Mouse (Mus musculus) forebrain, embryonic 12.5 days (tissue): ENCODE measurements at regions not wholly inside any gene's neighbourhood (a gene's known extent, or its start where the extent isn't known, plus 50 kb on each side); places are given as distances from the start of the nearest gene placed in this dataset.

Experiments
- ATAC-seq: fragments of 200-750 bp; cut with Nextera tagmentation; 2 replicates; pipeline ENCODE4 v1.8.0; 2017; ENCODE audit warnings: moderate TSS enrichment; ENCODE audit not compliant: low FRiP score
- H3K27ac ChIP-seq: fragments of 300-500 bp; sonication (generic); 2 replicates; pipeline ENCODE4 v1.5.1; 2016; ENCODE audit warnings: mild to moderate bottlenecking
- H3K27me3 ChIP-seq: fragments of 300-500 bp; sonication (generic); 2 replicates; pipeline ENCODE4 v1.6.1; 2016; ENCODE audit warnings: mild to moderate bottlenecking
- H3K36me3 ChIP-seq: fragments of 300-500 bp; sonication (generic); replicated peaks from 2 replicates; pipeline ENCODE4 v1.6.1; 2016; ENCODE audit warnings: mild to moderate bottlenecking
- H3K4me1 ChIP-seq: fragments of 300-500 bp; sonication (generic); 2 replicates; pipeline ENCODE4 v1.6.1; 2016
- H3K4me2 ChIP-seq: fragments of 300-500 bp; sonication (generic); 2 replicates; pipeline ENCODE4 v1.6.1; 2016; ENCODE audit warnings: mild to moderate bottlenecking, moderate library complexity
- H3K4me3 ChIP-seq: fragments of 300-500 bp; sonication (generic); replicated peaks from 2 replicates; pipeline ENCODE4 v1.5.1; 2016; ENCODE audit warnings: mild to moderate bottlenecking
- H3K9ac ChIP-seq: fragments of 300-500 bp; sonication (generic); 2 replicates; pipeline ENCODE4 v1.6.1; 2016; ENCODE audit warnings: mild to moderate bottlenecking
- H3K9me3 ChIP-seq: fragments of 300-500 bp; sonication (generic); 2 replicates; pipeline ENCODE4 v1.6.1; 2016
- WGBS: fragments of 180-500 bp; shearing (Covaris S2); methylation state at CpG from one replicate; pipeline ENCODE4 v1.1.7; 2016; 5-methylcytosine and 5-hydroxymethylcytosine counted together

DNA sequence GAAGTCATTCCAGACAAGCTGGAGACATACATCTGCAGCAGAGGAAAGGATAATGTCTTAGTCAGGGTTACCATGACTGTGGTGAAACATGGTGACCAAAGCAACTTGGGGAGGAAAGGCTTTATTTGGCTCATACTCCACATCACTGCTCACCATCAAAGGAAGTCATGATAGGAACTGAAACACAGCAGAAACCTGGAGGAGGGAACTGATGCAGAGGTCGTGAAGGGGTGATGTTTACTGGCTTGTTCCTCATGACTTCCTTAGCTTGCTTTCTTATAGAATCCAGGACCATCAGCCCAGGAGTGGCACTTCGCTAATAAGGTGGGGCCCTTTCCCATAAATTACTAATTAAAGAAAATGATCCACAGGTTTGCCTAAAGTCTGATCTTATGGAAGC lies 55.1 kb upstream of the Bod1l start:
- ATAC-seq = no peak
- WGBS = 76% methylated on average over 2 of the region's 2 CpGs
- H3K4me1 ChIP-seq = no peaks in the 10 kb centered on the region
- no peak overlapping the region for H3K9ac ChIP-seq
- H3K27ac ChIP-seq = no peak overlapping the region
- no peaks in the 10 kb centered on the region for H3K27me3 ChIP-seq
- no peak overlapping the region for H3K4me2 ChIP-seq
- no peak overlapping the region for H3K4me3 ChIP-seq
- no peaks in the 10 kb centered on the region for H3K9me3 ChIP-seq
- H3K36me3 ChIP-seq = no peaks in the 10 kb centered on the region

DNA sequence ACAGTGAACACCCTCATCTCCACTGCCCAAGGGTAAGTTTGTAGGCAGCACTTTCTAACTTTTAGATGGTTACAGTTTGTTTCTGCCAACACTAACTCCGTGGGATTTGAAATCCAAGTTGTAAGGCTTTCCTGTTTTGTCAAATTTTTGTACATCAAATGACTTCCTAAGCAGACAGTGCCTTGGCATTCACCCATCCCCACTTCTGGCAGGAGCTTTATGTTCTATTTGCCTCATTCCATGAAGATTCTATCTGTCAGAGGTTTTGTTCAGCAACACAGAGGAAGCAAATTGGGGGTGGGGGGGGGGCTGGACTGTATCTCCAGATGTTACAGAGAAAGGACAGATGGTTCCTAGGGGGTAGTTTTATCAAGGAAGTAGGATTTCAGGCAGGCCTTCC lies 54.6 kb upstream of the Bod1l start:
- Histone ChIP-seq H3K27ac (no peak overlapping the region), H3K36me3 (no peaks in the 10 kb centered on the region), H3K27me3 (no peaks in the 10 kb centered on the region), H3K4me1 (no peaks in the 10 kb centered on the region), H3K9me3 (no peaks in the 10 kb centered on the region), H3K4me2 (no peak overlapping the region), H3K9ac (no peak overlapping the region), H3K4me3 (no peak overlapping the region)
- WGBS = 82% methylated on average over 1 of the region's 1 CpGs
- no peak for ATAC-seq
